Mouse (Mus musculus) spleen, adult 2 months (tissue): ENCODE results near the gene Tmem189. TPM values are rescaled to one million over a fixed set of nuclear protein-coding genes. Genes with fewer than 3 reads are reported as not detected.

Experiments used
- DNase-seq, 2 experiments: peaks; one replicate each; pipeline versions ENCODE4 v3.0.0 to v3.0.0-alpha.2; 2012 to 2021; ENCODE audit warnings: low spot score in 2 of 2, low read depth in 1 of 2
- H3K27ac ChIP-seq: fragments of 200-500 bp; 2 replicates; pipeline ENCODE4 v1.5.1; 2012; ENCODE audit warnings: low read length, inconsistent platforms; ENCODE audit not compliant: insufficient read depth
- H3K27me3 ChIP-seq: fragments of 200-500 bp; 2 replicates; pipeline ENCODE4 v1.6.1; 2012; ENCODE audit warnings: mild to moderate bottlenecking, moderate library complexity, low read length, inconsistent platforms; ENCODE audit not compliant: control insufficient read depth, insufficient read depth
- H3K36me3 ChIP-seq: fragments of 200-500 bp; 2 replicates; pipeline ENCODE4 v1.6.1; 2012; ENCODE audit warnings: mild to moderate bottlenecking, low read length, inconsistent platforms; ENCODE audit not compliant: control insufficient read depth, insufficient read depth
- H3K4me1 ChIP-seq: fragments of 200-500 bp; 2 replicates; pipeline ENCODE4 v1.6.1; 2011; ENCODE audit warnings: inconsistent platforms; ENCODE audit not compliant: control insufficient read depth, insufficient read depth, insufficient read length
- H3K4me3 ChIP-seq: fragments of 200-500 bp; 2 replicates; pipeline ENCODE4 v1.5.1; 2011; ENCODE audit warnings: mild to moderate bottlenecking, inconsistent platforms; ENCODE audit not compliant: insufficient read depth, insufficient read length; ENCODE audit errors: extremely low read depth
- CTCF ChIP-seq: fragments of 200-500 bp; IDR thresholded peaks from 2 replicates; pipeline ENCODE4 v1.5.1; 2011; ENCODE audit warnings: mild to moderate bottlenecking, inconsistent platforms; ENCODE audit not compliant: insufficient read depth, insufficient read length, insufficient replicate concordance; ENCODE audit errors: extremely low read depth
- POLR2A ChIP-seq: fragments of 200-500 bp; IDR thresholded peaks from 2 replicates; pipeline ENCODE4 v1.6.1; 2011; ENCODE audit warnings: low read depth, low read length, inconsistent platforms
- WGBS: fragments of 180-500 bp; shearing (Covaris S2); methylation state at CpG from one replicate; pipeline ENCODE4 v1.1.7; 2018; 5-methylcytosine and 5-hydroxymethylcytosine counted together
- polyA plus RNA-seq: library from polyadenylated mRNA; depleted of rRNA; stranded (reverse); fragments of >200 nt; gene quantifications from 2 replicates; pipeline ENCODE4 v1.2.3, GENCODE M21; 2012

Gene Tmem189
- polyA plus RNA-seq, 1 experiment: 90.7 TPM

GRCm38 (mm10) chr2:167672212-167672685 is 17.4 kb downstream of the Tmem189 start:
- TF ChIP-seq POLR2A: no peak
- TF ChIP-seq CTCF: no peak
- no peak for DNase-seq
- Histone ChIP-seq H3K4me1 (peaks cover 5% of the 10 kb centered on the region; the same call in 1 of the 2 replicates), H3K4me3 (no peak overlapping the region), H3K27ac (no peak overlapping the region), H3K36me3 (no peaks in the 10 kb centered on the region), H3K27me3 (no peaks in the 10 kb centered on the region)
- WGBS: 20% methylated on average over 13 of the region's 13 CpGs

- H3K36me3 ChIP-seq: no peaks in the 10 kb centered on the region
- DNase-seq: no peak
- H3K27me3 ChIP-seq: no peaks in the 10 kb centered on the region
- 82% methylated on average over 5 of the region's 5 CpGs for WGBS
- no peak overlapping the region for H3K4me3 ChIP-seq
- TF ChIP-seq CTCF (no peak), POLR2A (no peak)
- H3K27ac ChIP-seq: no peak overlapping the region
- peaks cover 5% of the 10 kb centered on the region; the same call in 1 of the 2 replicates for H3K4me1 ChIP-seq
These were observed 18.5 kb downstream of the Tmem189 start for GRCm38 (mm10) chr2:167671101-167671633.

- WGBS: 85% methylated on average over 4 of the region's 4 CpGs
- no peak overlapping the region for H3K27ac ChIP-seq
- H3K27me3 ChIP-seq: no peaks in the 10 kb centered on the region
- TF ChIP-seq CTCF (no peak), POLR2A (no peak)
- H3K36me3 ChIP-seq: no peaks in the 10 kb centered on the region
- peaks cover 5% of the 10 kb centered on the region; the same call in 1 of the 2 replicates for H3K4me1 ChIP-seq
- DNase-seq: no peak
- no peak overlapping the region for H3K4me3 ChIP-seq
These were observed 20.2 kb downstream of the Tmem189 start for GRCm38 (mm10) chr2:167669398-167669797.

- no peak for DNase-seq
- no peak overlapping the region for H3K27ac ChIP-seq
These were observed 21.2 kb downstream of the Tmem189 start for GRCm38 (mm10) chr2:167668426-167668825.

GRCm38 (mm10) chr2:167665972-167666713 is 23.5 kb downstream of the Tmem189 start:
- DNase-seq: no peak
- 89% methylated on average over 18 of the region's 18 CpGs for WGBS
- no peak for TF ChIP-seq POLR2A
- no peak for TF ChIP-seq CTCF
- H3K36me3 ChIP-seq: no peaks in the 10 kb centered on the region
- H3K4me1 ChIP-seq: no peaks in the 10 kb centered on the region; the same call in 1 of the 2 replicates
- no peaks in the 10 kb centered on the region for H3K27me3 ChIP-seq
- no peak overlapping the region for H3K27ac ChIP-seq
- H3K4me3 ChIP-seq: no peak overlapping the region

More at GRCm38 (mm10) chr2:167668426-167668825, 21.2 kb downstream of the Tmem189 start:
- TF ChIP-seq CTCF: no peak
- no peak for TF ChIP-seq POLR2A
- H3K4me1 ChIP-seq: peaks cover 5% of the 10 kb centered on the region; the same call in 1 of the 2 replicates
- H3K36me3 ChIP-seq: no peaks in the 10 kb centered on the region
- no peak overlapping the region for H3K4me3 ChIP-seq
- 82% methylated on average over 5 of the region's 5 CpGs for WGBS
- no peaks in the 10 kb centered on the region for H3K27me3 ChIP-seq

GRCm38 (mm10) chr2:167662713-167663112 is 26.9 kb downstream of the Tmem189 start:
- Histone ChIP-seq H3K4me3 (no peak overlapping the region), H3K27ac (no peak overlapping the region)
- WGBS: 69% methylated on average over 6 of the region's 6 CpGs

More at GRCm38 (mm10) chr2:167662713-167663112, 26.9 kb downstream of the Tmem189 start:
- TF ChIP-seq CTCF (no peak), POLR2A (no peak)
- H3K4me1 ChIP-seq: peaks cover 28% of the 10 kb centered on the region; the same call in 1 of the 2 replicates
- no peaks in the 10 kb centered on the region for H3K27me3 ChIP-seq
- DNase-seq: no peak
- H3K36me3 ChIP-seq: no peaks in the 10 kb centered on the region
